Mouse (Mus musculus) midbrain, embryonic 15.5 days (tissue): ENCODE measurements around the gene Klf14. TPM values are rescaled to one million over a fixed set of nuclear protein-coding genes. Genes with fewer than 3 reads are reported as not detected.

Source experiments
- ATAC-seq: fragments of 200-750 bp; cut with Nextera tagmentation; replicated peaks from 2 replicates; pipeline ENCODE4 v1.8.0; 2017; ENCODE audit warnings: moderate TSS enrichment
- H3K27ac ChIP-seq: fragments of 300-500 bp; sonication (generic); 2 replicates; pipeline ENCODE4 v1.5.1; 2015; ENCODE audit warnings: mild to moderate bottlenecking, inconsistent platforms
- H3K27me3 ChIP-seq: fragments of 300-500 bp; sonication (generic); replicated peaks from 2 replicates; pipeline ENCODE4 v1.6.1; 2015; ENCODE audit warnings: inconsistent platforms
- H3K36me3 ChIP-seq: fragments of 300-500 bp; sonication (generic); replicated peaks from 2 replicates; pipeline ENCODE4 v1.6.1; 2015; ENCODE audit warnings: inconsistent platforms
- H3K4me1 ChIP-seq: fragments of 300-500 bp; sonication (generic); 2 replicates; pipeline ENCODE4 v1.6.1; 2015; ENCODE audit warnings: inconsistent platforms
- H3K4me2 ChIP-seq: fragments of 300-500 bp; sonication (generic); 2 replicates; pipeline ENCODE4 v1.6.1; 2015; ENCODE audit warnings: inconsistent platforms, mild to moderate bottlenecking, moderate library complexity
- H3K4me3 ChIP-seq: fragments of 300-500 bp; sonication (generic); 2 replicates; pipeline ENCODE4 v1.5.1; 2015; ENCODE audit warnings: mild to moderate bottlenecking, inconsistent platforms
- H3K9ac ChIP-seq: fragments of 300-500 bp; sonication (generic); 2 replicates; pipeline ENCODE4 v1.6.1; 2015; ENCODE audit warnings: mild to moderate bottlenecking, inconsistent platforms
- H3K9me3 ChIP-seq: fragments of 300-500 bp; sonication (generic); 2 replicates; pipeline ENCODE4 v1.6.1; 2016; ENCODE audit warnings: inconsistent platforms
- WGBS: fragments of 180-500 bp; shearing (Covaris S2); methylation state at CpG from one replicate; pipeline ENCODE4 v1.1.7; 2015; ENCODE audit warnings: mixed read lengths; 5-methylcytosine and 5-hydroxymethylcytosine counted together
- polyA plus RNA-seq: library from polyadenylated mRNA; unstranded; fragments of >200 nt; fragmentation: Nextera tagmentation; extraction: Ambion mirVana; gene quantifications from 2 replicates; pipeline ENCODE4 v1.2.1, GENCODE M21; 2015

The Klf14 gene
- polyA plus RNA-seq, 1 experiment from 2014 or later, result 0.12 TPM

DNA sequence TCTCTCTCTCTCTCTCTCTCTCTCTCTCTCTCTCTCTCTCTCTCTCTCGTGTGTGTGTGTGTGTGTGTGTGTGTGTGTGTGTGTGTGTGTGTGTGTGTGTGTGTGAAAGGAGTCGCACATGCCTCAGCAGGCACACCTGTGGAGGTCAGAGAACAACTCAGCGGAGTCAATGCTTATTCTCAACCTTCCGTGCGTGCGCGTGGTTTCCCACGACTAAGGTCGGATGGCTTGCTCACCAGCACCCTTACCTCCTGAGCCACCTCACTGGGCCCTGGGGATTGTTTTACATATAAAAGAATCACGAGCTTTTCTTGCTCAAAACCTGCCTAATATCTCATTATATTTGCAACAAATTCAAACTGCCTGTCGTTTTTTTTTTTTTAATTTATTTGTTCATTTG is 37.1 kb downstream of the Klf14 start:
- H3K9me3 ChIP-seq, result no peaks in the 10 kb centered on the region
- no peak overlapping the region for H3K27ac ChIP-seq
- H3K4me2 ChIP-seq, result peak overlapping the region; percentile 54; the same call in 1 of the 2 replicates
- H3K4me3 ChIP-seq, result no peak overlapping the region
- no peaks in the 10 kb centered on the region for H3K36me3 ChIP-seq
- H3K27me3 ChIP-seq, result no peaks in the 10 kb centered on the region
- no peak overlapping the region for H3K9ac ChIP-seq
- 66% methylated on average over 10 of the region's 11 CpGs for WGBS
- H3K4me1 ChIP-seq, result peaks cover 8% of the 10 kb centered on the region; the same call in 1 of the 2 replicates
- ATAC-seq, result no peak

DNA sequence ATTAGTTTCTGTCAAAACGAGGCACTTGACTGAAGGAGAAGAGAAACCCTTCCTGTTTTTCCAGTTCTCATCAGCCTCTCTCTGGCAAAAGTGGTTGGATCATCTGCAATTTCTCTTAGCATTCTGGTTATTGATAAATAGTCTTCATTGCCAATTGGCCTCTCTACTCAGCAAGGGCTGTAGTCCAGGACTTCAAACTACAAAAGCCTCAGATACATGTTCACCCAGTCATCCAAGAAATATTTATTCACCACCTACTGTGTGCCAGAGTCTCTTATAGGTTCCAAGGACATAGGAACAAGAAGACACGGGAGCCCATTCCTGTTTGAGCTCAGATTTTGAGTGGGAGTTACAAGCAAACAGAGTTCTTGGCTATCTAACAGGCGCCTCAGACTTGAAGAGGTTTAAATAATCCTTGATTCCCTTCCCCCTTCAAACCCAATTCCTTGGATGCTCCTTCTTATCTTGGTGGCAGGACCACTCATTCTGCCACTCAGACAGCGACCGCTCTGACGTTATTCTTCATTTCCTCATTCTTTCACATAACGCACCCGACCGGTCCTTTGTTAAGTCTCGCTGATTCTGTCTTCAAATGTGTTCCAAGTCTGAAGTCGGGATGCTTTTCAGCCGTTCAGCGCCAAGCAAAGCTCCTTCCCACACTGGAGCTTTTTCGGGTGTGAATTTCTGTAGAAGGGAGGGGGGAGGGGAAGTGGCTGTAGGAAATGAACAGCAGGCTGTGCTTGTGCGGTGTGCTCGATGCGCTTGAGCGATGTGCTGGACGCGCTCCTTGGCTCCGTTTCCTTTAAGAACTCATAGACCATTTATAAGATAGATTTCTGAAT is 37.8 kb downstream of the Klf14 start:
- Histone ChIP-seq H3K9me3 (no peaks in the 10 kb centered on the region), H3K36me3 (no peaks in the 10 kb centered on the region), H3K27me3 (no peaks in the 10 kb centered on the region), H3K4me1 (peaks cover 8% of the 10 kb centered on the region; the same call in 1 of the 2 replicates), H3K9ac (peak overlapping the region; percentile 40), H3K4me3 (peak overlapping the region; percentile 36), H3K4me2 (peak overlapping the region; percentile 54), H3K27ac (0 out of 2 replicates have a peak overlapping the region, but pooled peaks have one; percentile 52)
- peak; percentile 72 for ATAC-seq
- WGBS, result 18% methylated on average over 21 of the region's 21 CpGs

DNA sequence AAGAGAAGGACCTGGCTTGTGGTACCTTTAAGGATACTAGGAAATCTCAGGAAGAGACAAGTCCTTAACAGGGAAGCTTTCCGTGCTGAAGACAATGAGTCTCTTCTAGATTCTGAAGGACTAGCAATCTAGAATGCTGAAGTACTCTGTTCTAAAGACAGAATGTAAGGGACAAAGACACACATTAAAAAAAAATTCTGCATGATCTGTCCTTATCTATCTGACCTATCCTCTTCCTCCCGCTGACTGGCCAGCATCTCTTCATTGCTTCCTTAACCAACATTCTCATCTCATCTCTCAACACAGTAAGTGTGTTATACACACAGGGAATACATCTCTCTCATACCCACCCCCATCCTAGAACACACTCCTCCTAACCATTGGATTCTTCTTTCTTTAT is 43.4 kb downstream of the Klf14 start, which contains the start of gene Tsga13:
TSS of gene Tsga13 (minus strand) at position 101 of the 400 bp plus-strand sequence.
- Histone ChIP-seq H3K36me3 (no peaks in the 10 kb centered on the region), H3K9me3 (no peaks in the 10 kb centered on the region), H3K4me2 (no peak within 1 kb of the TSS), H3K27me3 (no peaks in the 10 kb centered on the region), H3K9ac (no peak within 1 kb of the TSS), H3K27ac (no peak within 1 kb of the TSS), H3K4me1 (no peaks in the 10 kb centered on the region), H3K4me3 (no peak within 1 kb of the TSS)
- no peak for ATAC-seq
- 91% methylated on average over 2 of the region's 2 CpGs for WGBS

DNA sequence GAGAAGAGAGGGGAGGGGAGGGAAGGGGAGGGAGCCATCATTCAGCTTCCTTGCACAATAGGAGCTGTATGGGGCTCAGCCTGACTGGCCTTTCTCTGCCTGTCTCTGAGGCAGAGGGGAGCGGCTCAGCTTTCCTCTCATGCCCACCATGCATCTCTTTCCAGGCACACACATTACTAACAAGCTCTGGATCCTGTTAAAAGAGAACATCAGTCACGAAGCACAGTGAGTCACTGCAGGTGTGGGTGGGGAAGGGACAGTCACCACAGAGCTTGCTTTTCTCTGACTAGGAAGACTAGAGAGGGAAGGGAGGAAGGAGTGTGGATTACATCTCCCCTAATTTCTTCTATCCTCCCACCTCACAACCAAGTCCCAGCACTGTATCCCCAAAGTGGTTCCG is 50.9 kb downstream of the Klf14 start:
- no peak overlapping the region for H3K9ac ChIP-seq
- H3K27ac ChIP-seq, result peak overlapping the region; percentile 41
- ATAC-seq, result no peak
- no peaks in the 10 kb centered on the region for H3K27me3 ChIP-seq
- WGBS, result 34% methylated on average over 3 of the region's 3 CpGs
- no peak overlapping the region for H3K4me2 ChIP-seq
- peaks cover 10% of the 10 kb centered on the region for H3K4me1 ChIP-seq
- no peaks in the 10 kb centered on the region for H3K9me3 ChIP-seq
- no peak overlapping the region for H3K4me3 ChIP-seq
- H3K36me3 ChIP-seq, result no peaks in the 10 kb centered on the region

Other genes starting within 250 kb of the Klf14 start
- 344 and 374 TPM in 2 replicates for gene Mest, start 235.5 kb downstream of the Klf14 start, polyA plus RNA-seq
- 35.4 and 36.2 TPM in 2 replicates for gene Copg2, start 62.3 kb downstream of the Klf14 start, polyA plus RNA-seq
- 0.19 TPM in 1 of 2 replicates, not detected in the other for gene Tsga13, start 43.5 kb downstream of the Klf14 start, polyA plus RNA-seq